Mouse (Mus musculus): ENCODE data around the gene Pde8a.

DNA sequence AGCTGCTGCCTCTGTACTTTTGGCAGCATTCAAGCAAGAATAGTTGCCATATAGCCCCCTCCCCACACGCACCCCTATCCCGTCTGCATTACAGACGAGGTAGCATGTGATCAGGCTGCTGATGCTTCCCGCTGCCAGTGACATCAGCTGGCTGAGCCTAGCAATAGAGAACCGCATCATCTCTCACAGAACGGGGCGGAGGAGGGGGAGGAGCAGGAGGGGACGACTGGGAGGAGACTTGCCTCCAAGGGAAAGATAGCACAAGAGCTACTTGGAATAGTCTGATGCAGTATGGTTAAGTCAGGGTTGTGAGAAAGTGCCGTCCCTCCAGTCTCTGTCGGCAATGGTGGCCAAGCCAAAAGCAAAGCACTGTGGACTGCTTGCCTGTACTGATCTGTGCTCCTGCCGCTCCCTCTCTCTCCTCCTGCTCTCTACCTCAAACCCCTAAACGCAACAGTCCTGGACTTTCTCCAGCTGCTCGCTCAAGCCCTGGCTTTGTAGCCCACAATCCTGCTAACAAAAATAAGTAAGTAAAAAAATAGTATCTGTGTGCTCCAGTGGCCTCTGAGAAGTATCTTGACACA lies 159.0 kb downstream of the Pde8a start:
- no peak for TF ChIP-seq NANOG (IDR thresholded peaks at IDR 0.05; ENCODE audit: borderline replicate concordance, low read length)
- no peak for TF ChIP-seq CTCF (conservative IDR thresholded peaks at IDR 0.05; ENCODE audit: low read length)
- no peak for TF ChIP-seq POU5F1 (IDR thresholded peaks at IDR 0.05; ENCODE audit: borderline replicate concordance, low read length)
